In the genomic region with DNA sequence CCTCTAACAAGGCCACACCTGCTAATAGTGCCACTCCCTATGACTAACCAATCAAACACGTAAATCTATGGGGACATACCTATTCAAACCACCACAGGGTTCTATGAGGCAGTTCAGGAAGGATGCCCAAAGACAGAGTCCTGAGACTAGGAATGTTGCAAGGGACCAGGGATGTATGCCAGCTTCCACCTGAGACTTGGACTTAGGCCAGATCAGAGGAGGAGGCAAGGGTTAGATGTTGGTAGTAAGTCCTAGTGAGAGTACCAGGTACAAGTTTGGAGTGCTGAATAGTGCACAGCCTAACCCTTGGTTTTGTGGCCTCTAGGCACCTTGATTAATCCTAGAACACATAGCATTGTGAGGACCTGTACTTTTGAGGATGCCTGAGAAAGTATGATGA, we compare ENCODE assay signal across 30 mouse cellular contexts. TPM values are rescaled to one million over a fixed set of nuclear protein-coding genes. Genes with fewer than 3 reads are reported as not detected.
DNase-seq lines count a peak whose midpoint lies in the region; ATAC-seq lines count a peak whose summit lies in the region.
"Had no signal": no experiment of that assay in that cellular context is flagged by ENCODE, and none has a peak within 500 bp of the region (broad histone marks: within the 10 kb centered on the region; RNA-seq: fewer than 3 reads in every experiment).

No protein-coding gene starts in this region.

- DNase-seq in cerebellum, postnatal 4 days (ENCODE audit: low spot score in 2 of 2), result no peak
- peak; percentile 75 for DNase-seq in brain, adult 2 months (ENCODE audit: low read depth, low spot score)
- DNase-seq in cerebellum, adult 9-10 months, result peak; percentile 79
- DNase-seq in cerebellum, postnatal 25 days, result peak; percentile 68 to 78
- no peak for DNase-seq in left cerebral cortex, adult 8-10 months (ENCODE audit: low spot score in 2 of 2)
- no peak for DNase-seq in thymus, postnatal 0 days (ENCODE audit: low spot score)
- DNase-seq: adrenal gland, adult 2 months; adrenal gland, postnatal 25 days; embryo, embryonic 11 days; gastrocnemius, adult 2 months; gastrocnemius, postnatal 25 days; kidney, adult 2 months had no signal

- ATAC-seq in cerebellum, adult (ENCODE audit: insufficient number of reproducible peaks, low FRiP score, low TSS enrichment), result 0 out of 2 replicates have a peak, but pooled peaks have one; percentile 10
- ATAC-seq: activated CD4-positive, CD25-positive, alpha-beta regulatory T cell, adult 4 months; forebrain, embryonic 14.5 days; intestine, embryonic 16.5 days; Patski had no signal

RNA-seq across cellular contexts. Expression of gene Myt1, which starts 10.5 kb away (rescaled TPM):
- 10 to 100 TPM; 14.7 to 25.9 (median 18.6) TPM for total RNA-seq in left cerebral cortex, adult 8-10 months (2022)
- polyA plus RNA-seq in thymus, postnatal 0 days (2015; fragmentation: Nextera tagmentation; extraction: Ambion mirVana), result not detected in 2 replicates
- total RNA-seq: CH12.LX; common myeloid progenitor, adult 5-6 weeks; gastrocnemius, adult 2 months; gastrocnemius, postnatal 25 days; granulocyte monocyte progenitor cell, adult 5-6 weeks; heart, postnatal 25 days had no signal
- polyA plus RNA-seq: activated CD4-positive, CD25-positive, alpha-beta regulatory T cell, adult 4 months; C2C12; erythroblast, embryonic 14.5 days; Patski had no signal

RNA-seq across cellular contexts. Expression of gene Oprl1, which starts 37.8 kb away (rescaled TPM):
- total RNA-seq in left cerebral cortex, adult 8-10 months (2022), result 10 to 100 TPM; 47.1 to 59.7 (median 55.7) TPM
- polyA plus RNA-seq in thymus, postnatal 0 days (2015; fragmentation: Nextera tagmentation; extraction: Ambion mirVana), result 0.12 and 0.14 TPM in 2 replicates
- total RNA-seq: common myeloid progenitor, adult 5-6 weeks; gastrocnemius, adult 2 months; gastrocnemius, postnatal 25 days; granulocyte monocyte progenitor cell, adult 5-6 weeks; heart, postnatal 25 days had no signal
- polyA plus RNA-seq: activated CD4-positive, CD25-positive, alpha-beta regulatory T cell, adult 4 months; C2C12; erythroblast, embryonic 14.5 days; Patski had no signal

RNA-seq across cellular contexts. Expression of gene Lkaaear1, which starts 54.4 kb away (rescaled TPM):
- not detected for total RNA-seq in left cerebral cortex, adult 8-10 months (2022)
- not detected in 2 replicates for polyA plus RNA-seq in thymus, postnatal 0 days (2015; fragmentation: Nextera tagmentation; extraction: Ambion mirVana)
- total RNA-seq: adrenal gland, adult 2 months; adrenal gland, postnatal 25 days; CH12.LX; common myeloid progenitor, adult 5-6 weeks; gastrocnemius, adult 2 months; gastrocnemius, postnatal 25 days; granulocyte monocyte progenitor cell, adult 5-6 weeks; heart, postnatal 25 days had no signal
- polyA plus RNA-seq: activated CD4-positive, CD25-positive, alpha-beta regulatory T cell, adult 4 months; adrenal gland, adult 2 months; C2C12; embryonic facial prominence, embryonic 11.5 days; embryonic facial prominence, embryonic 15.5 days; erythroblast, embryonic 14.5 days; forebrain, embryonic 10.5 days; forebrain, embryonic 14.5 days; heart, embryonic 11.5 days; heart, embryonic 15.5 days; hindbrain, embryonic 10.5 days; hindbrain, embryonic 14.5 days; intestine, embryonic 16.5 days; kidney, adult 2 months; Patski had no signal

RNA-seq across cellular contexts. Expression of gene Rgs19, which starts 58.8 kb away (rescaled TPM):
- total RNA-seq in left cerebral cortex, adult 8-10 months (2022), result 10 to 100 TPM; 21.9 to 35.9 (median 26.8) TPM
- polyA plus RNA-seq in thymus, postnatal 0 days (2015; fragmentation: Nextera tagmentation; extraction: Ambion mirVana), result 80.7 and 97.8 TPM in 2 replicates

Comparison
In these comparisons a context has a peak if more than half of its experiments do, and no peak if none do; other contexts are left out.
1. DNase-seq: peak in brain, adult 2 months (single experiment), cerebellum, adult 9-10 months (single experiment) and cerebellum, postnatal 25 days (2 of 2); none in cerebellum, postnatal 4 days (0 of 2), left cerebral cortex, adult 8-10 months (0 of 2) and thymus, postnatal 0 days (single experiment).